7 mouse cellular contexts compared by ENCODE assay signal in genomic region chr8:116383495-116384417, GRCm38 (mm10).
A peak's percentile ranks its signal among the peaks of the same experiment; 100 is the strongest.
DNase-seq lines count a peak whose midpoint lies in the region; ATAC-seq and TF ChIP-seq lines count a peak whose summit lies in the region.

No protein-coding gene starts in this region.

- no peak for TF ChIP-seq CTCF in liver, postnatal 0 days (IDR thresholded peaks at IDR 0.05; ENCODE audit: low read depth)

- H3K27me3 ChIP-seq in lung, embryonic 15.5 days, result no peaks in the 10 kb centered on the region
- peaks cover 7% of the 10 kb centered on the region; the same call in 1 of the 2 replicates for H3K27me3 ChIP-seq in forebrain, embryonic 16.5 days (replicated peaks; ENCODE audit: control insufficient read depth, insufficient read depth, low read length)
- H3K27me3 ChIP-seq in hindbrain, embryonic 15.5 days, result peaks cover 9% of the 10 kb centered on the region; the same call in 1 of the 2 replicates
- H3K27me3 ChIP-seq in stomach, embryonic 16.5 days (ENCODE audit: control insufficient read depth, insufficient read depth, low read length), result no peaks in the 10 kb centered on the region
- H3K27me3 ChIP-seq in liver, postnatal 0 days (ENCODE audit: insufficient read depth, low read length), result no peaks in the 10 kb centered on the region

- intact Hi-C loops in left cerebral cortex, postnatal 25 days (cut with DNase I), result no loop called here

- TF ChIP-seq EP300 in liver, postnatal 0 days (IDR thresholded peaks at IDR 0.05; ENCODE audit: low read depth), result no peak

- H3K9me3 ChIP-seq in lung, embryonic 15.5 days, result no peaks in the 10 kb centered on the region
- H3K9me3 ChIP-seq in forebrain, embryonic 16.5 days (ENCODE audit: control insufficient read depth, low read length), result no peaks in the 10 kb centered on the region
- no peaks in the 10 kb centered on the region for H3K9me3 ChIP-seq in hindbrain, embryonic 15.5 days
- H3K9me3 ChIP-seq in stomach, embryonic 16.5 days (replicated peaks; ENCODE audit: control insufficient read depth, low read length), result no peaks in the 10 kb centered on the region
- H3K9me3 ChIP-seq in liver, postnatal 0 days (ENCODE audit: low read length), result no peaks in the 10 kb centered on the region

- H3K27ac ChIP-seq in lung, embryonic 15.5 days, result no peak overlapping the region
- peak overlapping the region; percentile 80 for H3K27ac ChIP-seq in forebrain, embryonic 16.5 days (ENCODE audit: low read length)
- H3K27ac ChIP-seq in hindbrain, embryonic 15.5 days (replicated peaks), result 0 out of 2 replicates have a peak overlapping the region, but pooled peaks have one; percentile 1
- H3K27ac ChIP-seq in stomach, embryonic 16.5 days (ENCODE audit: low read length), result peak overlapping the region; percentile 31; the same call in 1 of the 2 replicates
- H3K27ac ChIP-seq in liver, postnatal 0 days (ENCODE audit: low read depth), result no peak overlapping the region

- 37% methylated on average over 13 of the region's 14 CpGs for WGBS in lung, embryonic 15.5 days
- 37% methylated on average over 12 of the region's 14 CpGs for WGBS in forebrain, embryonic 16.5 days
- 32% methylated on average over 13 of the region's 14 CpGs for WGBS in hindbrain, embryonic 15.5 days
- 43% methylated on average over 13 of the region's 14 CpGs for WGBS in stomach, embryonic 16.5 days
- WGBS in liver, postnatal 0 days (ENCODE audit: insufficient replicate concordance), result 48% methylated on average over 12 of the region's 14 CpGs

- no peak overlapping the region for H3K9ac ChIP-seq in lung, embryonic 15.5 days
- H3K9ac ChIP-seq in forebrain, embryonic 16.5 days (replicated peaks; ENCODE audit: low read depth, low read length), result no peak overlapping the region
- no peak overlapping the region for H3K9ac ChIP-seq in hindbrain, embryonic 15.5 days
- H3K9ac ChIP-seq in stomach, embryonic 16.5 days (ENCODE audit: low read length), result no peak overlapping the region
- no peak overlapping the region for H3K9ac ChIP-seq in liver, postnatal 0 days (replicated peaks)

- peak; percentile 62; the same call in 1 of the 2 replicates for ATAC-seq in lung, embryonic 15.5 days (ENCODE audit: borderline replicate concordance, extremely low read depth, low FRiP score, low TSS enrichment)
- peak; percentile 37; the same call in 1 of the 2 replicates for ATAC-seq in forebrain, embryonic 16.5 days
- 0 out of 2 replicates have a peak, but pooled peaks have one; percentile 38 for ATAC-seq in hindbrain, embryonic 15.5 days (ENCODE audit: low FRiP score, low read depth)
- ATAC-seq in stomach, embryonic 16.5 days (ENCODE audit: insufficient read depth, low FRiP score), result peak; percentile 67; the same call in 1 of the 2 replicates
- no peak for ATAC-seq in liver, postnatal 0 days

- peaks cover 16% of the 10 kb centered on the region; the same call in 1 of the 2 replicates for H3K4me1 ChIP-seq in lung, embryonic 15.5 days
- H3K4me1 ChIP-seq in forebrain, embryonic 16.5 days (replicated peaks; ENCODE audit: control insufficient read depth, insufficient read depth, low read length), result peaks cover 18% of the 10 kb centered on the region
- peaks cover 13% of the 10 kb centered on the region for H3K4me1 ChIP-seq in hindbrain, embryonic 15.5 days (replicated peaks)
- H3K4me1 ChIP-seq in stomach, embryonic 16.5 days (ENCODE audit: control insufficient read depth, insufficient read depth, low read length), result no peaks in the 10 kb centered on the region
- H3K4me1 ChIP-seq in liver, postnatal 0 days (ENCODE audit: insufficient read depth), result no peaks in the 10 kb centered on the region

- DNase-seq in lung, postnatal 25 days (ENCODE audit: low spot score), result no peak
- DNase-seq in liver, postnatal 0 days, result no peak
- DNase-seq in left cerebral cortex, postnatal 25 days (ENCODE audit: low spot score in 2 of 2), result no peak

- H3K4me3 ChIP-seq in lung, embryonic 15.5 days, result no peak overlapping the region
- H3K4me3 ChIP-seq in forebrain, embryonic 16.5 days (replicated peaks; ENCODE audit: low read length), result no peak overlapping the region
- H3K4me3 ChIP-seq in hindbrain, embryonic 15.5 days, result no peak overlapping the region
- H3K4me3 ChIP-seq in stomach, embryonic 16.5 days (replicated peaks; ENCODE audit: low read length), result no peak overlapping the region
- H3K4me3 ChIP-seq in liver, postnatal 0 days (ENCODE audit: low read depth, low read length), result no peak overlapping the region

- no peaks in the 10 kb centered on the region for H3K36me3 ChIP-seq in lung, embryonic 15.5 days
- H3K36me3 ChIP-seq in forebrain, embryonic 16.5 days (ENCODE audit: control insufficient read depth, insufficient read depth), result no peaks in the 10 kb centered on the region
- H3K36me3 ChIP-seq in hindbrain, embryonic 15.5 days, result no peaks in the 10 kb centered on the region
- H3K36me3 ChIP-seq in stomach, embryonic 16.5 days (ENCODE audit: control insufficient read depth, insufficient read depth, low read length), result no peaks in the 10 kb centered on the region
- no peaks in the 10 kb centered on the region for H3K36me3 ChIP-seq in liver, postnatal 0 days (replicated peaks; ENCODE audit: insufficient read depth, low read length)

- H3K4me2 ChIP-seq in lung, embryonic 15.5 days, result no peak overlapping the region
- H3K4me2 ChIP-seq in forebrain, embryonic 16.5 days (ENCODE audit: low read length), result no peak overlapping the region
- no peak overlapping the region for H3K4me2 ChIP-seq in hindbrain, embryonic 15.5 days
- H3K4me2 ChIP-seq in stomach, embryonic 16.5 days (ENCODE audit: low read depth, low read length), result no peak overlapping the region
- no peak overlapping the region for H3K4me2 ChIP-seq in liver, postnatal 0 days (ENCODE audit: low read depth, low read length)

Comparison
In these comparisons a context has a peak if more than half of its experiments do, and no peak if none do; other contexts are left out.
1. H3K27ac ChIP-seq: peak in forebrain, embryonic 16.5 days (single experiment), hindbrain, embryonic 15.5 days (single experiment) and stomach, embryonic 16.5 days (single experiment); none in lung, embryonic 15.5 days (single experiment) and liver, postnatal 0 days (single experiment).